Mouse (Mus musculus): Measurements from ENCODE around the gene Psma2. TPM values are rescaled to one million over a fixed set of nuclear protein-coding genes. Genes with fewer than 3 reads are reported as not detected.

Gene Psma2
- polyA plus RNA-seq, 1 experiment from 2014 or later: 155 TPM

GRCm38 (mm10) chr13:14639998-14640397 is 27.0 kb downstream of the Psma2 start:
- ATAC-seq (replicated peaks; ENCODE audit: extremely low read depth, insufficient read depth, low FRiP score): no peak
- Histone ChIP-seq H3K27ac (ENCODE audit: low read length) (no peak overlapping the region), H3K4me3 (ENCODE audit: low read length) (no peak overlapping the region), H3K9me3 (replicated peaks; ENCODE audit: control insufficient read depth, low read length) (no peaks in the 10 kb centered on the region), H3K4me1 (ENCODE audit: control insufficient read depth, insufficient read depth, low read length) (no peaks in the 10 kb centered on the region), H3K9ac (ENCODE audit: low read length) (no peak overlapping the region), H3K36me3 (ENCODE audit: control insufficient read depth, insufficient read depth) (peaks cover 27% of the 10 kb centered on the region), H3K4me2 (ENCODE audit: low read depth, low read length) (no peak overlapping the region), H3K27me3 (ENCODE audit: control insufficient read depth, insufficient read depth, low read length) (no peaks in the 10 kb centered on the region)
- WGBS: 63% methylated on average over 1 of the region's 1 CpGs

- WGBS: 30% methylated on average over 1 of the region's 1 CpGs
- Histone ChIP-seq H3K4me1 (ENCODE audit: control insufficient read depth, insufficient read depth, low read length) (no peaks in the 10 kb centered on the region), H3K4me3 (ENCODE audit: low read length) (no peak overlapping the region), H3K9me3 (replicated peaks; ENCODE audit: control insufficient read depth, low read length) (no peaks in the 10 kb centered on the region), H3K27ac (ENCODE audit: low read length) (no peak overlapping the region), H3K9ac (ENCODE audit: low read length) (no peak overlapping the region), H3K27me3 (ENCODE audit: control insufficient read depth, insufficient read depth, low read length) (no peaks in the 10 kb centered on the region), H3K36me3 (ENCODE audit: control insufficient read depth, insufficient read depth) (no peaks in the 10 kb centered on the region), H3K4me2 (ENCODE audit: low read depth, low read length) (no peak overlapping the region)
- ATAC-seq (replicated peaks; ENCODE audit: extremely low read depth, insufficient read depth, low FRiP score): no peak
Observed at GRCm38 (mm10) chr13:14649301-14649700, 36.3 kb downstream of the Psma2 start.

GRCm38 (mm10) chr13:14667107-14667506 is 54.1 kb downstream of the Psma2 start:
- no peak overlapping the region for H3K4me2 ChIP-seq (ENCODE audit: low read depth, low read length)
- 75% methylated on average over 4 of the region's 4 CpGs for WGBS
- H3K36me3 ChIP-seq (ENCODE audit: control insufficient read depth, insufficient read depth): no peaks in the 10 kb centered on the region
- no peak overlapping the region for H3K4me3 ChIP-seq (ENCODE audit: low read length)
- H3K27ac ChIP-seq (ENCODE audit: low read length): no peak overlapping the region
- no peak for ATAC-seq (replicated peaks; ENCODE audit: extremely low read depth, insufficient read depth, low FRiP score)
- H3K4me1 ChIP-seq (ENCODE audit: control insufficient read depth, insufficient read depth, low read length): no peaks in the 10 kb centered on the region
- no peaks in the 10 kb centered on the region for H3K27me3 ChIP-seq (ENCODE audit: control insufficient read depth, insufficient read depth, low read length)
- no peaks in the 10 kb centered on the region for H3K9me3 ChIP-seq (replicated peaks; ENCODE audit: control insufficient read depth, low read length)
- no peak overlapping the region for H3K9ac ChIP-seq (ENCODE audit: low read length)

- Histone ChIP-seq H3K4me2 (ENCODE audit: low read depth, low read length) (no peak overlapping the region), H3K36me3 (ENCODE audit: control insufficient read depth, insufficient read depth) (no peaks in the 10 kb centered on the region), H3K27me3 (ENCODE audit: control insufficient read depth, insufficient read depth, low read length) (no peaks in the 10 kb centered on the region), H3K4me1 (ENCODE audit: control insufficient read depth, insufficient read depth, low read length) (no peaks in the 10 kb centered on the region), H3K4me3 (ENCODE audit: low read length) (no peak overlapping the region), H3K9me3 (replicated peaks; ENCODE audit: control insufficient read depth, low read length) (no peaks in the 10 kb centered on the region), H3K9ac (ENCODE audit: low read length) (no peak overlapping the region), H3K27ac (ENCODE audit: low read length) (no peak overlapping the region)
- 27% methylated on average over 2 of the region's 2 CpGs for WGBS
- no peak for ATAC-seq (replicated peaks; ENCODE audit: extremely low read depth, insufficient read depth, low FRiP score)
Observed at GRCm38 (mm10) chr13:14670342-14670741, 57.3 kb downstream of the Psma2 start.

DNA sequence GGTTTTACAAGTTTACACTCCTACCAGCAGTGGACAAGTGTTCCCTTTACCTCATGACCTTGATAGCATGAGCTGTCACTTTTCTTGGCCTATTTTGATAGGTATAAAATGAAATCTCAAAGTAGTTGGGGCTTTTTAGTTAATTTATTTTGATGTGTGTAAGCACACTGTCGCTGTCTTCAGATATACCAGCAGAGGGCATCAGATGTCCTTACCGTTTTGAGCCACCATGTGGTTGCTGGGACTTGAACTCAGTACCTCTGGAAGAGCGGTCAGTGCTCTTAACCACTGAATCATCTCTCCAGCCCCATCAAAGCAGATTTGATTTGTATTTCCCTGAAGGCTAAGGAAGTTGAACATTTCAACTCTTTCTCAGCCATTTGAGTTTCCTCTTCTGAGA is 75.9 kb downstream of the Psma2 start:
- Histone ChIP-seq H3K36me3 (ENCODE audit: control insufficient read depth, insufficient read depth) (no peaks in the 10 kb centered on the region), H3K4me3 (ENCODE audit: low read length) (no peak overlapping the region), H3K27me3 (ENCODE audit: control insufficient read depth, insufficient read depth, low read length) (no peaks in the 10 kb centered on the region), H3K27ac (ENCODE audit: low read length) (no peak overlapping the region), H3K4me2 (ENCODE audit: low read depth, low read length) (no peak overlapping the region), H3K9ac (ENCODE audit: low read length) (no peak overlapping the region), H3K4me1 (ENCODE audit: control insufficient read depth, insufficient read depth, low read length) (no peaks in the 10 kb centered on the region), H3K9me3 (replicated peaks; ENCODE audit: control insufficient read depth, low read length) (no peaks in the 10 kb centered on the region)
- no peak for ATAC-seq (replicated peaks; ENCODE audit: extremely low read depth, insufficient read depth, low FRiP score)
- 62% methylated on average over 3 of the region's 3 CpGs for WGBS

- no peak for ATAC-seq (replicated peaks; ENCODE audit: extremely low read depth, insufficient read depth, low FRiP score)
Observed at GRCm38 (mm10) chr13:14716801-14717200, 103.8 kb downstream of the Psma2 start.

GRCm38 (mm10) chr13:14717755-14718154 is 104.7 kb downstream of the Psma2 start:
- no peak overlapping the region for H3K4me3 ChIP-seq (ENCODE audit: low read length)
- no peaks in the 10 kb centered on the region for H3K4me1 ChIP-seq (ENCODE audit: control insufficient read depth, insufficient read depth, low read length)
- no peak overlapping the region for H3K4me2 ChIP-seq (ENCODE audit: low read depth, low read length)
- H3K9ac ChIP-seq (ENCODE audit: low read length): no peak overlapping the region
- no peaks in the 10 kb centered on the region for H3K9me3 ChIP-seq (replicated peaks; ENCODE audit: control insufficient read depth, low read length)
- ATAC-seq (replicated peaks; ENCODE audit: extremely low read depth, insufficient read depth, low FRiP score): no peak
- H3K27ac ChIP-seq (ENCODE audit: low read length): no peak overlapping the region
- 62% methylated on average over 3 of the region's 3 CpGs for WGBS
- no peaks in the 10 kb centered on the region for H3K36me3 ChIP-seq (ENCODE audit: control insufficient read depth, insufficient read depth)
- no peaks in the 10 kb centered on the region for H3K27me3 ChIP-seq (ENCODE audit: control insufficient read depth, insufficient read depth, low read length)

More at GRCm38 (mm10) chr13:14716801-14717200, 103.8 kb downstream of the Psma2 start:
- Histone ChIP-seq H3K9ac (ENCODE audit: low read length) (no peak overlapping the region), H3K36me3 (ENCODE audit: control insufficient read depth, insufficient read depth) (no peaks in the 10 kb centered on the region), H3K9me3 (replicated peaks; ENCODE audit: control insufficient read depth, low read length) (no peaks in the 10 kb centered on the region), H3K4me3 (ENCODE audit: low read length) (no peak overlapping the region), H3K27me3 (ENCODE audit: control insufficient read depth, insufficient read depth, low read length) (no peaks in the 10 kb centered on the region), H3K27ac (ENCODE audit: low read length) (no peak overlapping the region), H3K4me1 (ENCODE audit: control insufficient read depth, insufficient read depth, low read length) (no peaks in the 10 kb centered on the region), H3K4me2 (ENCODE audit: low read depth, low read length) (no peak overlapping the region)
- WGBS: 60% methylated on average over 2 of the region's 2 CpGs

Other genes with a start within 250 kb of the Psma2 start
- 0.20 and 0.41 TPM in 2 replicates for gene Hecw1, start 90.0 kb upstream of the Psma2 start, polyA plus RNA-seq (2015; fragmentation: Nextera tagmentation; extraction: Ambion mirVana)
- 103 and 113 TPM in 2 replicates for gene Mrpl32, start 75 bp upstream of the Psma2 start, polyA plus RNA-seq (2015; fragmentation: Nextera tagmentation; extraction: Ambion mirVana)
- 17.5 and 19.2 TPM in 2 replicates for gene AW209491, start 16.9 kb downstream of the Psma2 start, polyA plus RNA-seq (2015; fragmentation: Nextera tagmentation; extraction: Ambion mirVana)

Data from heart, embryonic 16.5 days (tissue).